Mouse (Mus musculus): Measurements from ENCODE around the gene Inca1.

Inca1 gene

GRCm38 (mm10) chr11:70668771-70669505, 31.0 kb downstream of the Inca1 start, which contains the start of gene Spag7:
TSS of gene Spag7 (minus strand) at chr11:70669416.
- DNase-seq (ENCODE audit: low read depth), result peak; percentile 100

DNA sequence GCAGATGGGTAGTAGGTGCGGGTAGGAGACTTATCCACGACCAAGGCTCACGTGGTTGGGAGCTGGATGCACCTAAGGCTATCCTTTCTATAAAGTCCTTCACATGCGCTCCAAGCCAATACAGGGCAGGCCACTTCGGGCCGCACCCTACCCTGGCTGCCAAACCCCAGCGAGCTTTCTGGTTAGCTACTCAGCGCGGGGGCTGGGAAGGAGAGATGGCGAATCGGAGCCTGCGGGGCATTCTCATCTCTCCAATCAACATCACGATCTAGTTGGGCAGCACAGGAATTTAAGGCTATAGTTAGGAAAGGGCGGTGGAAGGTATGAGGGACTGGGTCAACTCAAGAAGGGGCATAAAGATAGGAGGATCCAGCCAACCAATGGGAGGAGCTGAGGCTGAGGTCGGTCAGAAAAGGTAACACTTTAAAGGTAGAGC, 31.6 kb downstream of the Inca1 start:
- DNase-seq (ENCODE audit: low read depth), result no peak

DNA sequence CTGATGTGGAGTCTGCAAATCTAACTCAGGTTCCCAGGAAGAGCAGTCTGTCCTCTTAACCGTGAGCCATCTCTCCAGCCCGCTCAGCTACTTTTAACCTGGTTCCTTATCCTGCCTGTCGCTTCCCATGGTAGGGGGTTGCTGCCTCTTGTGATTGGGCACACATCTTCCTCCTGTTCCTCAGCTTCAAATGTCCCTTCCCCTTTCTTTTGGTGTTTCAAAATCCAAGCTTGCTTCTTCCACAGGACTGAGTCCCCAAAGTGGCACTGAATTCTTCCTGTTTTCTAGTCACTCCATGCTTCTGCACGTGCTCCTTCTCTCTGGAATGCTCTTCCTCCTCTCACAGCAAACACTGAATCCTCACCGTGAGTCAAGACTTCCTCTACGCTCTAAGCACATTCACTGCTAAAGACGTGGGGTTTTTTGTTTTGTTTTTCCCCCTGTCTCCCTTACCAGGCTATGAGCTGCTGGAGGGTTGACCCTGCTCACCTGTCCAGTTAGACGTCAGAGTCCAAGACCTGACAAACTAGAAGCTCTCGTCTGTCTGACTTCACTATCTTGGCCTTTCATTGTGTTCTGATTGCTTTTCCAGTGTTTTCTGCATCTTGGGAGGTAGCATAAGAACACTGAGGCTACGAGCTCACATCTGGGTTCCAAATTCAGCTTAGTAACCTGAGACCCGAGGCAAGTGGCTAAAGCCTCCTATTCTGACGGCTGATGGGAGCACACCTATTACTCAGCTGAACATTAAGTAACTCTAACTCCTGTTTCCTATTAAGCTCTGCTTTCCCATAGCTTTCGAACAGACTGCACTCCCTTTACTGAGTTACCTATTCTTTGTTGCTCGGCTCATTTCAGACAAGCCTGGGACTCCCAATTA, 32.4 kb downstream of the Inca1 start:
- DNase-seq (ENCODE audit: low read depth), result no peak

DNA sequence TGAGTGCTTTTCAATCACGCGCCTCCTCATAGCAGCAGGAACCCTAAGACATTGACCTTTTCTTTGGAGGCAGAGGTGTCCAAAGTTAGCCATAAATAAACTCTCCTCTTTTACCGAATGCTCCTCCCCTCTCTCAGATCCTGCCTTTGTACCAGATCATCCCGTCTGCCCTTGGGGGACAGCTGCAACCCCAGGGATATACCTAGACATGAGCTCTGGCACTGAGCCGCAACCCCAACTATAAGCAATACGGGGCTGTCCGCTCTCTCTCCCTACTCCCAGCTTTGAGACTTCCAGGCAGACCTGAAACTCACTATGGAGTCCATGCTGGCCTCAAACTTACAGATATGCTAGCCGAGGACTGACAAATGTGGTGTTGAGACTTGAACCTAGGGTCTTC, 33.3 kb downstream of the Inca1 start:
- no peak for DNase-seq (ENCODE audit: low read depth)

- no peak for DNase-seq (ENCODE audit: low read depth)
These were observed 35.2 kb downstream of the Inca1 start for GRCm38 (mm10) chr11:70664741-70665140.

DNA sequence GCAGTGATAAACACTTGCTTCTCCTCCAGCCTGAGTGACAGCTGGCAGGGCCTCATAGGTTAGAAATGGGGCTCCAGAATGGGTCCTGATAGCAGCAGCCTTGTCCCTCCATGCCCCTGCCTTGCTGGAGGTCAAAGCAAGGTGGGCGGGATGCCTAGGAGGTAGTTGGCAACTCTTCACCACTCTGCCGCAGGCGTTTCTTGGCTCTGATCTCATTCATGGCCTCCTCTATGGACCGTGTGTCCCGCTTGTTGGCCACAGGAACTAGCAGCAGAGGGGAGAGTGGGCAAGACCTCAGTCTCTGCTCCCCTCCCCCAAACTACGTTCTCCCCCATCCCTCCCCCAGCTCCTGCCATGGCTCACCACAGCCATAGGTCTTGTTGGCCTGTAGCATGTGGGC, 36.0 kb downstream of the Inca1 start:
- no peak for DNase-seq (ENCODE audit: low read depth)

- no peak for DNase-seq (ENCODE audit: low read depth)
These were observed 36.9 kb downstream of the Inca1 start for GRCm38 (mm10) chr11:70663101-70663500.

- no peak for DNase-seq (ENCODE audit: low read depth)
These were observed 39.4 kb downstream of the Inca1 start for GRCm38 (mm10) chr11:70660571-70660970.

DNA sequence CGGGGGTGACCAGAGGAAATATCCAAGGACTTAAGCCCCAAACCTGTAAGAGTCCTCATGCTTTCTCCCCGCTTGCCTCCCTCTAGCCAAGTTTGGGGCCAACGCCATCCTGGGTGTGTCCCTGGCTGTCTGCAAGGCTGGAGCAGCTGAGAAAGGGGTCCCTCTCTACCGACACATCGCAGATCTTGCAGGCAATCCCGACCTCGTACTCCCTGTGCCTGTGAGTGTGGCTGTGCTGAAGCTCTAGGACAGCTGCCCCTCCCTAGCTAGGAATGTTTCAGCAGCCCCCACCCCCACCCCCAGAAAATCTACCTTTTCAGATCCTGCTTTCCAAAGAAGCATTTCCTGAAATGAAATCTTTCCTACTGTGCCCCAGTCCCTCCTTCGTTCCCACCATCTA, 41.0 kb downstream of the Inca1 start:
- DNase-seq (ENCODE audit: low read depth), result no peak

DNA sequence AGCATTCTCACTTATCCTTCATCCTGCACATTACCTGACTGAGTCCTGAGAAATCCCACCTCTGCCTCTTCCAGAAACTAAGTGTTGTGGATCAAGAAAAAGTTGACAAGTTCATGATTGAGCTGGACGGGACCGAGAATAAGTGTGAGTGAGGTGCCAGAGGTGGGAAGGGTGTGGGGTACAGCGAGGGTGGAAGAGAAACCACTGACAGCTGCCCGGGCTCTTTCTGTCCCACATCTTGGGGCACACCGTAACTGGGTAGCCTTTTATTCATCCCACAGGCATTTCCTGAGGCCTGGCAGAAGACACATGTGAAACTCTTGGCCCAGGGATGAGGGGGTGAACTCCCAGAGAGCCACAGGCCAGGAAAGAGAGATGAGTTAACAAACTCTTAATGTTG, 41.4 kb downstream of the Inca1 start:
- DNase-seq (ENCODE audit: low read depth), result no peak

DNA sequence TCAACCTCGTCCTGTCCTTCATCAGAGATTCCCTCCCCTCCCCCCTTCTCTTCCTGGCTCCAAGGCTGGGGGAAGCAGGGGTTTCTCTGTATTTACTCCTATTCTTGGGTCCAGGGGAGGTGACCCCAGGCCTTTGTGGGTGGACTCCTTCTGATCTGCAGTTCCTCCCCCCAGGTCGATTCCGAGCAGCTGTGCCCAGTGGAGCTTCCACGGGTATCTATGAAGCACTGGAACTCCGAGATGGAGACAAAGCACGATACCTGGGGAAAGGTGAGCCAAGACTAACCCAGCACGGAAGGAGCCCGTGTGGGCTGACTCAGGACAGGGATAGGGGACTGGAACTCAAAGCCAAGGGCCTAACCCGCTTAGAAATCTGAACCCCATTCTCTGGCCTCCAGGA, 42.0 kb downstream of the Inca1 start:
- no peak for DNase-seq (ENCODE audit: low read depth)

GRCm38 (mm10) chr11:70657573-70657972, 42.4 kb downstream of the Inca1 start:
- DNase-seq (ENCODE audit: low read depth), result no peak

DNA sequence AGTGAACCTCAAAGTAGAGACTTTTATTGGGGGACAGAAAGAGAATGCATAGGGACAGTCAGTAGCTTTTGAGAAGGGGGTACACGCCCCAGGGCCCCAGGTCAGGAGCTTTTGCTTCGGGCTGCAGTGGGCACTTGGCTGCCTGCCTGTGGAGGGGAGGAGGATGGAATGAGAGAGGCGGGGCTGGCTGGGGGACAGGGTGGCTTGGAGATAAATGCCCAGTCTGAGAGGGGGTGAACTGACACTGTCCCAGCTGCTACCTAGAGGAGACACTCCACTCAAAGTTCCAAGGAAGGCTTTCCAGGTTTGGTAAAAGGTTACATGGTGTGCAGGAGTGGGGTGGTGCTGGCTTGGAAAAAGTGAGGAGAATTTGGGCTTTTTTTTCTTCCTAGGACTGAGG, 43.0 kb downstream of the Inca1 start, which contains the start of gene Eno3:
Gene Eno3, plus strand, starts transcription at position 239 of the 400 bp plus-strand sequence.
- no peak for DNase-seq (ENCODE audit: low read depth)

- DNase-seq (ENCODE audit: low read depth), result no peak
These were observed 43.5 kb downstream of the Inca1 start for GRCm38 (mm10) chr11:70656456-70656927.

- DNase-seq (ENCODE audit: low read depth), result no peak
These were observed 44.1 kb downstream of the Inca1 start for GRCm38 (mm10) chr11:70655571-70656455.

DNA sequence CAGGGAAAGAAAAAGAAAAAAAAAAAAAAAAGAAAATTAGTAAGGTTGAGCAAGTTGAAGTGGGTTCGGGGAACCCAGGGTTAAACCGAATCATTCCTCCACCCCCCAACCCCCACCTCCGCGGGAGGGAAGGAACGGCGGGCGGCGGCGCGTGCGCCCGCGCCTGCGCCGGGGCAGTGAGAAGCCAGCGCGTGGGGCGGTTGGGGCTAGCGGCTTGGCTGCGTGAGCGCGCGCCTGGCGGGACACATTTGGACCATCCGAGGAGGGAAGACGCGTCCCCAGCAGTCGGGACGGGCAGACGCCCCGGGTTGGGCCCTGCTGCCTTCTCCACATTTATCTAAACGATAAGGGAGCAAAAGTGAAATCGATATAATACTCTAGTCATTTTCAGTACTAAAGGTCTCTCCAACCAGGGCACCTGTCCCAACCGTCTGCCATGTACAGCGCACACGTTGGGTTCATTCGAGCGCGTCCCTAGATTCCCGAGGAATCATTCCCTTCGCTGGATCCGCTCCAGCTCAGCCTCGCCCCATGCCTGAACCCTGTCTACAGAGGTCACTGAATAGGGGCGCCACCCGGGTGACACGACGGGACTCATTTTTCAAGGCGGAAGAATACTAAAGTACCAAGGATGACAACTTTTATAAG, 44.9 kb downstream of the Inca1 start:
- no peak for DNase-seq (ENCODE audit: low read depth)

DNA sequence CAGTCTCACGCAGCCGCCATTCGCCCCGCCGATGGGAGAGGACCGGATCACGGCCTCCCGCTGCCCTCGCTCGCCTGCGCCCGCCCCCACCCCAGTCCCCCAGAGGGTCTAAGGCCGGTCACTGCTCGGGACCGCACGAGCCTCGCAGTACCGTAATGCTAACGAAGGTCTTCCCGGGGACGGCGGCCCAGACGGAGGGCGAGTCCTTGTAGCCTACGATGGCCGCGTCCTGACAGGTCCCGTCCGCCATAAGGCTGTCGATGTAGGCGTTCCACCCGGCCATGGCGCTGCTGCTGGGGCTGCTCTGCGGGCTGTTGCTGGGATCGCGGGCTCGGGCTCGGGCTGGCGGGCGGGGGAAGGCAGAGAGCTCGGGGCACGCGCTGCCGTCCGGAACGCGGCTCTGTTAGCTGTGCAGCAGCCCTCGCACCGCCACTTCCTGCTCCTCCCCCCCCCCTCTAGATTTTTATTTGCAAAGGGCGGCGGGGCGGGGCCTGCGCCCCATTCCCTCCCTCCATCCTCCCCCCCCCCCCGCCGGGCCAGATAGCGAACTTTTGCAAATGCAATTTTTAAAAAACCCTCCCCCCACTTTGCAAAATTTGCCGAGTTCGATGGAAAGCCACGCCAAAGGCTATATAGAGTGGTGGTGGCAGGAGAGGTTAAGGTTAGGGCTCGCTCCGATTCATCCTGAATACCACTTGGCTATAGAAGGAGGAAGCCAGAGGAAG, 45.6 kb downstream of the Inca1 start, which contains the start of gene Pfn1:
Gene Pfn1, minus strand, starts transcription at position 447 of the 725 bp plus-strand sequence.
- DNase-seq (ENCODE audit: low read depth), result no peak

DNA sequence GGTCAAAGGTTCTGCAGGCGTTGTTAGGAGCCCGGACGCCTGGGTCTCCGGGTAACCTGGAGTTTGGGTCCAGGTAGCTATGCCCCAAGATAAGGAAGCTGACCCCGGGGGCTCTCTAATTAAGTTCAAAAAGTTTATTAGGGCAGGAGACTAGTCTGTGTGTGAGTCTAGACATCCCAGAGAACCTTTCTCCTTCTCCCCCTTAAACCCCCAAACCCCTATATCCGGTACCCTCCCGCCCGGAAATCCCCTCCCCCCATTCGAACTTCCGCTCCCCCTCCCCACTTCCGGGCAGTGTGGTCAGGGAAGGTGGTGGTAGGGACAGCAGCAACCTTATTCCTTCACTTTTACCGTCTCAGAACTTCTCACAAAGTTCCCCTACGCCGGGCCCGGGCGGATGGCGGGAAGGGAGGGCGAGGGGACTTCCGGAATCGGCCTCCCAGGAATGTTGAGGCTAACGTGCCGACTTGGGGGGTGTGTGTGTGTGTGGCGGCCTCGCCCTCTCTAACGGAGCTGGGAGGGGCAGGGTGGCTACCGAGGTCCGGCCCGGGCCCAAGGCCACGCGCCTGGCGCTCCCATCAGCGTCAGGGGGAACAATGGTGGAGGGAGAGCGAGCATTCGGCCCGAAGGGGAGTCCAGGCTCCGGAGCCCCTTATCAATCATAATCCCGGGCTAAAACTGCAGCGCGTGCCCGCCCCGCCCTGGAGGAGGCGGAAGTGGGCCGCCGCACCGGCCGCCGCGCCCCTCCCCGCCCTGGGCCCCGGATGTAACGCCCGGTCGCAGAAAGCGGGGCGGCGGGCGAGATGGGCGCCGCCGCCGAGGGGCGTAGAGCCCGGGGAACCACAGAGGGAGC, 46.4 kb downstream of the Inca1 start:
- DNase-seq (ENCODE audit: low read depth), result no peak

- no peak for DNase-seq (ENCODE audit: low read depth)
These were observed 47.0 kb downstream of the Inca1 start for GRCm38 (mm10) chr11:70652884-70653344.

Measured in fibroblast of lung, adult 2 months (primary cell).